Mouse (Mus musculus): Measurements from ENCODE around the gene Upk3bl.

Gene Upk3bl

GRCm38 (mm10) chr5:136054301-136055077 is at the start of gene Upk3bl:
Gene Upk3bl (plus strand): TSS chr5:136054492.
- DNase-seq (ENCODE audit: low read depth, low spot score), result no peak

GRCm38 (mm10) chr5:136004537-136004936 is 49.8 kb upstream of the Upk3bl start:
- DNase-seq (ENCODE audit: low read depth, low spot score), result no peak

- DNase-seq (ENCODE audit: low read depth, low spot score), result no peak
Observed at GRCm38 (mm10) chr5:136007745-136008144, 46.5 kb upstream of the Upk3bl start.

DNA sequence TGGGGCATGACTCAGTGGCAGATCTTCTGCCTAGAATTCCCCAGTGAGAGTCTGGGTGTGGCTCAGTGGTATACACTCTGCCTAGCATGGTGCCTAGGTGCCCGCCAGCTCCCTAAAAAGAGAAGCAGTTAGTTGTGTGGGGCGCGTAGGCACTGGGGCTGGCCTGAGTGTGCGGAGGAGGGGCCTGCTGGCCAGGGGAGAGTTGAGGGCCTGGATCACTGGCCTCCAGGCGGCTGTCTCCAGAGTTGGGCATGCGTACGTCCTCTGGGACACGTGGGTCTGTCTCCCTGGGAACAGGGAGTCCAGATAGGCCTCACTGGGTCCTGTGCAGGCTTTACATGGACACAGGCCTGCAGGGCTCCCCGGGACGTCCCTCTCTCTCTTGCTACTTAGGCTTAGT is 39.4 kb upstream of the Upk3bl start:
- DNase-seq (ENCODE audit: low read depth, low spot score), result no peak

GRCm38 (mm10) chr5:136015586-136015985 is 38.7 kb upstream of the Upk3bl start:
- DNase-seq (ENCODE audit: low read depth, low spot score), result no peak

GRCm38 (mm10) chr5:136016014-136016876 is 38.0 kb upstream of the Upk3bl start:
- no peak for DNase-seq (ENCODE audit: low read depth, low spot score)

DNA sequence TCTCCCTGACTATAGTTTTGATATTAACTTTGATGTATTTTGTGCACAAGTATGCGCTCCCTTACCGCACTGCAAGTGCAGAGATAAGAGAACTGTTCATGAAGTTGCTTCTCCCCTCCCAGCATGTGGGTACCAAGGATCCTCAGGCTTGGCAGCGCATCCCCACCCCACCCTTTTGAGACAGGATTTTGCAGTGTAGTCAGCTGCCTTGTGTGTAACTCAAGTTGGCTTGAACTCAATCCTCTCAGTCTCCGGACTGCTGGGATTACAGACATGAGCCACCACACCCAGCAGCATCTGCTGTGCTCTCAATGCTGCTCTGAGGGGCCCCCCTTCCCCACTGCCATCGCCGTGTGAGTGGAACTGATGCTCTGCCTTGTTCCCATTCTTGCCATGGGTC is 37.0 kb upstream of the Upk3bl start:
- peak; percentile 21 for DNase-seq (ENCODE audit: low read depth, low spot score)

- no peak for DNase-seq (ENCODE audit: low read depth, low spot score)
Observed at GRCm38 (mm10) chr5:136018726-136019125, 35.6 kb upstream of the Upk3bl start.

DNA sequence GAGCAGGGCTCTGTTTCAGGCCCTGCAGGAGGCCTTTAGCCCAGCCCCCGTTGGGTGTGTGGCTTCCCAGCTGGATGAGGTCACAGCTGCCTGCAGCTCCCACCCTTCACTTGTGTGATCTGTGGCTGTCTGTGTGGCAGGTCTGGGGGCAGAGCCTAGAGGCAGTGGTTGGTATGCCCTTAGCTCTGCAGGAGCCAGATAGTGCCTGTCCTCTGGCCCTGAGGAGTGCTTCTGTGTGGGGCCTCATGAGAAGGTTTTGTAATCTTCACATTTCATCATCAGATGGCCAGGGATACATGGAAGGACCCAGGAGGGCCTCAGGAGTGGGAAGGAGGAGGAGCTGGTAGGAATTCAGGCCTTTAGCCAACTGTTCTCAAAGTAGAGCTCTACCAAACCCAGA is 34.4 kb upstream of the Upk3bl start:
- DNase-seq (ENCODE audit: low read depth, low spot score), result no peak

- no peak for DNase-seq (ENCODE audit: low read depth, low spot score)
Observed at GRCm38 (mm10) chr5:136025712-136026111, 28.6 kb upstream of the Upk3bl start.

- no peak for DNase-seq (ENCODE audit: low read depth, low spot score)
Observed at GRCm38 (mm10) chr5:136026859-136027258, 27.4 kb upstream of the Upk3bl start.

DNA sequence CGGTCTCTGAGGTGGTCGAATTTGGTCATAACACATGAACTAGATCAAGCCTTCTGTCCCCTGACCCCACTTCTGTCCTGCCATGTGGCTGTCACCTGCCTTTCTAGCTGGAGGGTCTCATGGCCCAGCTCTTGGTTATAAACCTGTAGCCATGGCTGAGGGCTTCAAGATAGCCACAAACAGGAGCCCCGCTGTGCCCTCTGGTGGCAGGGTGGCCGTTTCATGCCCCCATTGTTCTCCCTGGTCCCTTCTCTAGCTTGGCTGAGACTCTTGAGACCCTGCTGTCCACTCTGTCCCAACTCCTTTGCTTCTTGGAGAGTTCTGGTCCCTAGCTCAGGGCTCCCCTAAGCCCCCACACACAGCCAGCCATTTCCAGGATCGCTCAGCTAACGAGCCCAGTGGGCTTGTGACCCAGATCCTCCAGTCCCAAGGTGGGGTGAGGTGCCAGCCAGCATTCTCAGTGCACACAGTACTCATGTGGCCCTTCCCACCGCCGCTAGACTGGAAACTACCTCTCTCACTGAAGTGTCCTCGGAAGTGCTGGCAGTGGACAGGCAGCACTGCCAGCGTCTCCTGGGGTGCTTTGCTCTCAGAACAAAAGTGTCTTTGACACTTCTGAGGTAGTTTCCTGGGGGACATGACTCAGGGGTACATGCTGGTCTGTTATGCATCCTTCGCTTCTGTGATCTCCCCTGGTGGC is 26.5 kb upstream of the Upk3bl start:
- DNase-seq (ENCODE audit: low read depth, low spot score), result no peak

GRCm38 (mm10) chr5:136034868-136035267 is 19.4 kb upstream of the Upk3bl start:
- DNase-seq (ENCODE audit: low read depth, low spot score), result no peak

DNA sequence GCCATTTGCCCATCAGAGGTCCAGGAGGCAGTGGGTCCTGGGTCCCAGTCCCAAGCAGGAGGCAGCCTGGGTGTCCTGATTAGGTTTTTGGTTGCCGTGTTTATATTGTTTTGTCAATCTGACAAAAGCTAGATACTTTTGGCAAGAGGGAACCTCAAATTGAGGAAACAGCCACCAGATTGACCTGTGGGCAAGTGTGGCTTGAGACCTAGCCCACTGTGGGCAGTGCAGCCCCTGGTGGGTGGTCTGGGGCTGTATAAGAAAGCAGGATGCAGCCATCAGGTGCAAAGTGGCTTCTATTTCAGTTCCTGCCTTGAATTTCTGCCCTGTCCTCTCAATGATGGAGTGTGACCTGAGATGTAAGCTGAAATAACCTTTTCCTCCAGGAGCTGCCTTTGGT is 19.0 kb upstream of the Upk3bl start:
- DNase-seq (ENCODE audit: low read depth, low spot score), result no peak

- DNase-seq (ENCODE audit: low read depth, low spot score), result no peak
Observed at GRCm38 (mm10) chr5:136036667-136037066, 17.6 kb upstream of the Upk3bl start.

DNA sequence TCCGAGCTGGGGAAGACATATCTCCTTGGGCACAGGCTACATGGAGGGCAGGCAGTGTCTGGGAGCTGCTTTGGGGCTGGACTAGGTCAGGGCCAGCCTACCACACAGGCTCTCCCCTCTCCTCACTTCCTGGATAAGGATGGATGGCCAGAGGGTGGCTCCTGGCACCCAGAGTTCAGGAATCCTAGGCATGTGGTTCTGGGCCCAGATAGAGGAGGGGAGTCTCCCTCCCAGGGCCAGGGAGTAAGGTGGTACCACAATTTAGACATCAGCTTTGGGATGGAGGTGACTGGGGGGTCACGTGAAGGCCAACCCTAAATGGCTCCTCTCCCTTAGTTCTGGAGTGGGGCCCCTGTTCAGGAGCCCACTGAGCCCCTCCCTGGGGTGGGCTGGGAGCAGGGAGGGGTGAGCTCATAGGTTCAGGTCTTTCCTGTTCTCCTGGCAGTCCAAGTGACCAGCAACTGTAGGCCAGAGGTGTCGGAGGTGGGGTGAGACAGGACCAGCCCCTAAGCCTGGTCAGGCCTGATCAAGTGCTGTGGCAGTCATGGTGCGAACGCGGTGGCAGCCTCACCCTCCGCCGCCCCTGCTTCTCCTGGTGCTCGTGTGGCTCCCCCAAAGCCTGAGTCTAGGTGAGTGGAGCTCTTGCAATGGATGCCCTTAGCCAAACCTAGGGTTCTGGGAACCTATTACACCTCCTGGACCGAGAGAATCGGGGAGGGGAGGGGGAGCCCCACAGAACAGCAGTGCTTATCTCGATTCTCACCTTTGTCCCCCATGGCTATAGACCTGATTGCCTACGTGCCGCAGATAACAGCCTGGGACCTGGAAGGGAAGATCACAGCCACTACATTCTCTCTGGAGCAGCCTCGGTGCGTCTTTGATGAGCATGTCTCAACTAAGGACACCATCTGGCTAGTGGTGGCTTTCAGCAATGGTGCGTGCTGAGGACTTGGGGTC is 15.8 kb upstream of the Upk3bl start, which contains the start of gene Upk3b:
Gene Upk3b, plus strand, starts transcription at position 239 of the 957 bp plus-strand sequence.
- no peak for DNase-seq (ENCODE audit: low read depth, low spot score)

- DNase-seq (ENCODE audit: low read depth, low spot score), result no peak
Observed at GRCm38 (mm10) chr5:136040210-136040609, 14.1 kb upstream of the Upk3bl start.

- DNase-seq (ENCODE audit: low read depth, low spot score), result no peak
Observed at GRCm38 (mm10) chr5:136041260-136041659, 13.0 kb upstream of the Upk3bl start.

- DNase-seq (ENCODE audit: low read depth, low spot score), result no peak
Observed at GRCm38 (mm10) chr5:136041666-136042065, 12.6 kb upstream of the Upk3bl start.

DNA sequence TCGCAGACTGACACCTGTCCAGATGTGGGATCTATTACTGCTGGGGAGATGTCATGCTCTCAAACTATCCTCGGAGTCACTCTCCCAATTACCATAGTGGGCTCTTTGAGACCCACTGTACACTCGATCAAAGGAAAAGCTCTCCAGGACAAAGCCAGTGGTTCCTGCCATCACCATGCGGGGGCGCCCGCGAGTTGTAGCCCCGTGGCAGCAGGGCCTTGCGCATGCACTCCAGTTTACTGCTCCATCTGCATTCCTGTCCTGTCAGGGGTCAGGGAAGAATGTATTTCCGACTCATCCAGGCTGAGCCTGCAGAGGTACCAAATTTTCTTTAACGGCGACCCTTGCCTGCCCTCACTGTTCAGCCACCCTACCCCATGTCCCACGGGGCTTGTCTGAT is 9.4 kb upstream of the Upk3bl start:
- DNase-seq (ENCODE audit: low read depth, low spot score), result no peak

- DNase-seq (ENCODE audit: low read depth, low spot score), result no peak
Observed at GRCm38 (mm10) chr5:136045408-136045807, 8.9 kb upstream of the Upk3bl start.
